Mouse (Mus musculus) B cell, adult 62 days (primary cell): ENCODE data around the gene Lcor. TPM values are rescaled to one million over a fixed set of nuclear protein-coding genes. Genes with fewer than 3 reads are reported as not detected.

Experiments
- total RNA-seq: library from RNA; stranded (reverse); gene quantifications from 4 replicates; pipeline ENCODE4 v1.2.4, GENCODE M21; 2023

Lcor gene
- 34.2 to 39.5 TPM (median 39.1 TPM) in 4 replicates for total RNA-seq

DNA sequence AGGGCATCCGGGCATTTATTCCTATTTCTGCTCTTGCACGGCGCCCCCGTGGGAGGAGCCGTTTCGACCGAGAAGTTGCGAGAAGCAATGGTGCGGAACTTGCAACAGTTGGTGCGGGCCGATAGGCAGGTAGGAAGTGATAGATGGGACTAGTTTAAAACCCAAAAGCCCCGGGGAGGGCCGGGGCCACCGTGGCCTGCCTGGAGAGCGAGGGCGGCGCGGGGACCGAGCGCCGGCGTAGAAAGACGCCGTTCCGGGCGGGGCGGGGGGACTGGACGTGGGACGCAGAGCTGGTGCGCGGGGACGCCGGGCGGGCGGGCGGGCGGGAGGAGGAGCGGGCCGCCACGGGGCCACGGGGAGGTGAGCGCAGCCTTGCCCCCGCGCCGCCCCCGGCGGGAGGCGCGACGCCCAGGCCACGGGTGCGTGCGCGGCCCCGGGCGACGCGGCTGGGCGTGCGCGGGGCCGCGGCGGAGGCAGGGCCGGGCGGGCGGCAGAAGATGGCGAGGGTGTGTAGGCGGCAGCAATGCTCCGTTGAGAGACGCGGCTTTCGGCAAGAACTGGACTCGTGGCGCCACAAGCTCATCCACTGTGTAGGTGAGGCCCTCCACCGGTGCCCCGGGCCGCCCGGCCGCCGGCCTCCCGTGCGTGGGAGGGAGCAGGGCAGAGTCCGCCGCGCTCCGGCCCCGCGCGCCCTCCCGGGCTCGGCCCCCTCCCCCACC is at the start of gene Lcor:
Gene Lcor (plus strand): TSS at position 448 of the 719 bp plus-strand sequence.

DNA sequence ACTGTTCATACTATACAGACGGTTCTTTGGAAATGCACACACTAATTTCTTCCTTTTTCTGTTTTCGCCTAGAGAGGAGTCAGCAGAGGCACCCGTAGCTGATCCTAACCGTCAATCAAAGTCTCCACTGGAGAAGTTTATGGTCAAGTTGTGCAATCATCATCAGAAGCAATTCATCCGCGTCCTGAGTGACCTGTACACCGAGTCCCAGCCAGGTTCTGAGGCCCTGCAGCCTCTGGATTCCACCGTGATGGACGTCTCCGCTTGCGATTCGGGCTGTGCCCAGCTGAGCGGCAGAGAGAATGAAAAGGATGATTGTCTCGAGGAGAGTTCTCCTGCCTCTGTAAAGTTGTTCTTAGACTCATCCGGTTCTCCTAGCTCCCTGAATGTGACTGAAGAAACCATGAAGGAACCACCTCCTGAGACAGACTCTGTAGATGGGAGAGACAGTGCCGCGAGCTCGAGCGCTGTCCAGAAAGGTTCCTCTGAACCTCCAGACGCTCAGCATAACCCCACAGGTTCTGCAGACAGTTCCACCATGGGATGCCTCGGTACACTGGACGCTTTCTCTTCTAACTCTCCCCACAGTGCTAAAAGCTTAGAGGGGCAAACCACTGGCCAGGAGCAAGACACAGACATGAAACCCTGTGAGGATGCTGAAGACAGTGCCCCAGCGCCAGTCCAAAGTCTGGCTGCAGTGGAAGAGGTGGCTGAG is 99.4 kb downstream of the Lcor start, which contains the start of gene Gm340:
Gene Gm340 (plus strand): TSS at position 665 of the 715 bp plus-strand sequence.

Other genes starting within 250 kb of the Lcor start
- 94.3 to 102 TPM (median 99.9 TPM) in 4 replicates for gene Tm9sf3, start 218.6 kb upstream of the Lcor start, total RNA-seq
- 295 to 326 TPM (median 324 TPM) in 4 replicates for gene Pik3ap1, start 97.5 kb upstream of the Lcor start, total RNA-seq
- 39.8 to 44.7 TPM (median 41.8 TPM) in 4 replicates for gene Gm340, start 99.7 kb downstream of the Lcor start, total RNA-seq